Comparison of ENCODE assay signal across 20 mouse cellular contexts in genomic region chr8:31663717-31664116, GRCm38 (mm10).
DNase-seq lines count a peak whose midpoint lies in the region; TF ChIP-seq lines count a peak whose summit lies in the region.
"Had no signal": no experiment of that assay in that cellular context is flagged by ENCODE, and none has a peak within 500 bp of the region (broad histone marks: within the 10 kb centered on the region; RNA-seq: fewer than 3 reads in every experiment).

No protein-coding gene starts in this region.

- no peak for TF ChIP-seq CTCF in layer of hippocampus, adult 2 months (conservative IDR thresholded peaks at IDR 0.05)

- H3K4me3 ChIP-seq in layer of hippocampus, adult 2 months = no peak overlapping the region
- H3K4me3 ChIP-seq: embryonic facial prominence, embryonic 12.5 days; erythroblast, embryonic 14.5 days; hindbrain, embryonic 13.5 days; limb, embryonic 12.5 days; megakaryocyte, embryonic 14.5 days; midbrain, embryonic 13.5 days had no signal

- peak; percentile 62 to 65 for DNase-seq in cerebellum, postnatal 10 days
- DNase-seq in cerebellum, adult 8-10 months = no peak
- peak; percentile 7 for DNase-seq in gastrocnemius, postnatal 10 days
- DNase-seq in gastrocnemius, postnatal 14 days = no peak
- peak; percentile 6 to 25 for DNase-seq in layer of hippocampus, postnatal 10 days (ENCODE audit: low spot score in 2 of 2)
- DNase-seq in layer of hippocampus, adult 2 months (ENCODE audit: low spot score in 2 of 2) = no peak
- DNase-seq in testis, postnatal 10 days (ENCODE audit: low spot score) = peak; percentile 43
- DNase-seq in testis, postnatal 14 days (ENCODE audit: low spot score) = no peak
- DNase-seq: adrenal gland, postnatal 14 days; cerebellum, adult 9-11 months; kidney, adult 8-10 months; liver, postnatal 0 days; right cerebral cortex, postnatal 14 days; thymus, postnatal 25 days had no signal

- H3K27ac ChIP-seq in layer of hippocampus, adult 2 months = no peak overlapping the region
- H3K27ac ChIP-seq: embryonic facial prominence, embryonic 12.5 days; hindbrain, embryonic 13.5 days; limb, embryonic 12.5 days; midbrain, embryonic 13.5 days had no signal

- intact Hi-C loops in gastrocnemius, postnatal 14 days (cut with DNase I; ENCODE audit: low total_unique reads) = no loop called here

Comparison
In these comparisons a context has a peak if more than half of its experiments do, and no peak if none do; other contexts are left out.
1. DNase-seq: peak in cerebellum, postnatal 10 days (2 of 2), gastrocnemius, postnatal 10 days (single experiment), layer of hippocampus, postnatal 10 days (2 of 2) and testis, postnatal 10 days (single experiment); none in cerebellum, adult 8-10 months (single experiment), gastrocnemius, postnatal 14 days (single experiment), layer of hippocampus, adult 2 months (0 of 2) and testis, postnatal 14 days (single experiment).